Mouse (Mus musculus): ENCODE measurements around the gene Fam131a. TPM values are rescaled to one million over a fixed set of nuclear protein-coding genes. Genes with fewer than 3 reads are reported as not detected.

Gene Fam131a
- polyA plus RNA-seq (2015; fragmentation: Nextera tagmentation; extraction: Ambion mirVana): 49.8 and 52.6 TPM in 2 replicates

GRCm38 (mm10) chr16:20693111-20693701 lies at the start of gene Fam131a:
Gene Fam131a, plus strand, starts transcription at chr16:20693241.

DNA sequence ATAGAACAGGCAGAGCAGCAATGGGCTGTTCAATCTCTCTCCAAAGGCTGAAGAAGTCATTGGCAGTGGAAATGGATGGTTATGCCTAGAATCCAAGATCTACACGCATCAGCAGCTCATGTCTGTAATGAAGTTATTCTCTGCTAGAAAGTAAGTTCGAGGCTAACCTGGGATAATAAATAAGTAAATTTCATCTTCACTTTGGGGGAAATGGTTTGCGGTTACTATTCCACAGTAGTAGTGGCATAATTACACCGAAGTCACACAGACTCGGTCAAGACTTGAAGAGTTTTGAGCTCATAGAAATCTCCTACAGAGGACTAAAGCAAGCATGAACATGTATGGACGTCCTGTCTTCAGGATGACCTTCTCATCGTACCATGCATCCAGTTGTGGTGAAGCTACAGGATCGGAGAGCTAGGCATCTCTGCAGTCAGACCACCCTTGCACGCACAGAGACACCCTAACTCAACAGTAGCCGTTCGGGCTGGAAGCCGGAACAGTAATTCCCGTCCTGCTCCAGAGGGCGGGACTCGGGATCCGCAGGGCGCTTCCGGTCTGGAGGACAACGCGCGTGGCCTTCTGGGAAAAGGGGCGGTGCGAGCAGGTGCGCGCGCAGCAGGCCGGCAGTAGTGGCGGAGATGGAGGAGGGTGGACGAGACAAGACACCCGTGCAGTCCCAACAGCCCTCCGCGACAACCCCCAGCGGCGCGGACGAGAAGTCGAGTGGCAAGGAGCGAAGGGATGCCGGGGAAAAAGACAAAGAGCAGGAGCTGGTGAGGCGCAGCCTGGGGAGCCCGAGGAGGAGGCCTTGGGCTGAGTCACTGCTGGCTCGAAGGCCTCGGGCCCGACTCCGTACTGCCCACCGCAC lies 41.7 kb upstream of the Fam131a start, which contains the start of gene Psmd2:
Gene Psmd2, plus strand, starts transcription at position 577 of the 871 bp plus-strand sequence.

GRCm38 (mm10) chr16:20668013-20668412 lies 25.0 kb upstream of the Fam131a start, which contains the start of gene Eif4g1:
Gene Eif4g1, plus strand, starts transcription at chr16:20668313.

GRCm38 (mm10) chr16:20717181-20717977 lies 24.3 kb downstream of the Fam131a start, which contains the start of the genes Polr2h and Clcn2:
Gene Polr2h, plus strand, starts transcription at chr16:20717665.
Gene Clcn2, minus strand, starts transcription at chr16:20717746.

DNA sequence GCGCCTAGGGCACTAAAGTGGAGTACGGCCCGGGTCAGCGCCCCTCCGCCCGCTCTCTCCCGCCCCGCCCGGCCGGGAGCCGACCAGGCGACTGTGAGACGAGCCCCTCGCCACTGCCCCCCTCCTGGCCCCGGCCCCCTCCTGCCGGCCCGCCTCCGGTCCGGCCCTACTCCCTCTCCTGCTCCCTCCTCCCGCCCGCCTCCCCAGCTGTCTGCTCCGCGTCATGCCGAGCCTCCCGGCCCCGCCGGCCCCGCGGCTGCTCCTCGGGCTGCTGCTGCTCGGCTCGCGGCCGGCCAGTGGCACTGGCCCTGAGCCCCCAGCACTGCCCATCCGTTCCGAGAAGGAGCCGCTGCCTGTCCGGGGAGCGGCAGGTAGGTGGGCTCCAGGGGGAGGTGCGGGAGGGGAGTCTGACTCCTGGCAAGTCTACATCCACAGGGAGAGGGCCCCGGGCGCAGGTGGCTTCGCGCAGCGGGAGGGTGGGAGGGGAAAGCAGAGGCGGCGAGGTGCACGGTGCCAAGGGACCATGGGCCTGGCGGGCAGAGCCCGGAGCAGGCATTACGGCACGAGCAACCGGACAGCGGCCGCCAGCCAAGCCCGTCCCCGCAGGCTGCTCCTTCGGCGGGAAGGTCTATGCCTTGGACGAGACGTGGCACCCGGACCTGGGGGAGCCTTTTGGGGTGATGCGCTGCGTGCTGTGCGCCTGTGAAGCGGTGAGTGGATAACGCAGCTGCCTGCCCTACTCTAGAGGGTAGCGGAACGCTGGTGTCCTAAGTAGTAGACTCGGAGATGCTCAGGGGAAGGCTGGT lies 40.1 kb downstream of the Fam131a start, which contains the start of gene Chrd:
Gene Chrd, plus strand, starts transcription at position 203 of the 806 bp plus-strand sequence.

GRCm38 (mm10) chr16:20733731-20734730 lies 41.0 kb downstream of the Fam131a start, which contains the start of gene Thpo:
Gene Thpo, minus strand, starts transcription at chr16:20734511.

Other genes with a start within 250 kb of the Fam131a start
- 53.9 and 55.8 TPM in 2 replicates for gene Eif2b5, start 194.4 kb upstream of the Fam131a start, polyA plus RNA-seq (2015; fragmentation: Nextera tagmentation; extraction: Ambion mirVana)
- 12.8 and 13.1 TPM in 2 replicates for gene Dvl3, start 176.3 kb upstream of the Fam131a start, polyA plus RNA-seq (2015; fragmentation: Nextera tagmentation; extraction: Ambion mirVana)
- gene Ap2m1, start 157.8 kb upstream of the Fam131a start, polyA plus RNA-seq (2015; fragmentation: Nextera tagmentation; extraction: Ambion mirVana): 301 and 348 TPM in 2 replicates
- 48.5 and 53.1 TPM in 2 replicates for gene Abcf3, start 144.7 kb upstream of the Fam131a start, polyA plus RNA-seq (2015; fragmentation: Nextera tagmentation; extraction: Ambion mirVana)
- gene Vwa5b2, start 103.8 kb upstream of the Fam131a start, polyA plus RNA-seq (2015; fragmentation: Nextera tagmentation; extraction: Ambion mirVana): 0.16 and 0.21 TPM in 2 replicates
- gene Eef1akmt4, start 81.6 kb upstream of the Fam131a start, polyA plus RNA-seq (2015; fragmentation: Nextera tagmentation; extraction: Ambion mirVana): 13.6 and 14.7 TPM in 2 replicates
- gene Gm49333, start 81.6 kb upstream of the Fam131a start, polyA plus RNA-seq (2015; fragmentation: Nextera tagmentation; extraction: Ambion mirVana): not detected in 2 replicates
- 14.1 and 15.4 TPM in 2 replicates for gene Alg3, start 81.5 kb upstream of the Fam131a start, polyA plus RNA-seq (2015; fragmentation: Nextera tagmentation; extraction: Ambion mirVana)
- 0.26 and 0.69 TPM in 2 replicates for gene Camk2n2, start 72.0 kb upstream of the Fam131a start, polyA plus RNA-seq (2015; fragmentation: Nextera tagmentation; extraction: Ambion mirVana)
- 0.35 and 0.40 TPM in 2 replicates for gene Ece2, start 63.4 kb upstream of the Fam131a start, polyA plus RNA-seq (2015; fragmentation: Nextera tagmentation; extraction: Ambion mirVana)
- gene Psmd2, start 41.6 kb upstream of the Fam131a start, polyA plus RNA-seq (2015; fragmentation: Nextera tagmentation; extraction: Ambion mirVana): 177 and 191 TPM in 2 replicates
- gene Eif4g1, start 24.9 kb upstream of the Fam131a start, polyA plus RNA-seq (2015; fragmentation: Nextera tagmentation; extraction: Ambion mirVana): 87.6 and 96.4 TPM in 2 replicates
- 42.0 and 46.2 TPM in 2 replicates for gene Polr2h, start 24.4 kb downstream of the Fam131a start, polyA plus RNA-seq (2015; fragmentation: Nextera tagmentation; extraction: Ambion mirVana)
- gene Clcn2, start 24.5 kb downstream of the Fam131a start, polyA plus RNA-seq (2015; fragmentation: Nextera tagmentation; extraction: Ambion mirVana): 2.1 and 2.7 TPM in 2 replicates
- gene Chrd, start 39.9 kb downstream of the Fam131a start, polyA plus RNA-seq (2015; fragmentation: Nextera tagmentation; extraction: Ambion mirVana): 4.6 and 5.1 TPM in 2 replicates
- gene Thpo, start 41.3 kb downstream of the Fam131a start, polyA plus RNA-seq (2015; fragmentation: Nextera tagmentation; extraction: Ambion mirVana): 0.77 and 0.82 TPM in 2 replicates